Mouse (Mus musculus): ENCODE results near the gene Smyd2. TPM values are rescaled to one million over a fixed set of nuclear protein-coding genes. Genes with fewer than 3 reads are reported as not detected.
A peak's percentile ranks its signal among the peaks of the same experiment; 100 is the strongest.

Gene Smyd2
- total RNA-seq, 2 experiments from 2014 or later, result 166 to 180 TPM

DNA sequence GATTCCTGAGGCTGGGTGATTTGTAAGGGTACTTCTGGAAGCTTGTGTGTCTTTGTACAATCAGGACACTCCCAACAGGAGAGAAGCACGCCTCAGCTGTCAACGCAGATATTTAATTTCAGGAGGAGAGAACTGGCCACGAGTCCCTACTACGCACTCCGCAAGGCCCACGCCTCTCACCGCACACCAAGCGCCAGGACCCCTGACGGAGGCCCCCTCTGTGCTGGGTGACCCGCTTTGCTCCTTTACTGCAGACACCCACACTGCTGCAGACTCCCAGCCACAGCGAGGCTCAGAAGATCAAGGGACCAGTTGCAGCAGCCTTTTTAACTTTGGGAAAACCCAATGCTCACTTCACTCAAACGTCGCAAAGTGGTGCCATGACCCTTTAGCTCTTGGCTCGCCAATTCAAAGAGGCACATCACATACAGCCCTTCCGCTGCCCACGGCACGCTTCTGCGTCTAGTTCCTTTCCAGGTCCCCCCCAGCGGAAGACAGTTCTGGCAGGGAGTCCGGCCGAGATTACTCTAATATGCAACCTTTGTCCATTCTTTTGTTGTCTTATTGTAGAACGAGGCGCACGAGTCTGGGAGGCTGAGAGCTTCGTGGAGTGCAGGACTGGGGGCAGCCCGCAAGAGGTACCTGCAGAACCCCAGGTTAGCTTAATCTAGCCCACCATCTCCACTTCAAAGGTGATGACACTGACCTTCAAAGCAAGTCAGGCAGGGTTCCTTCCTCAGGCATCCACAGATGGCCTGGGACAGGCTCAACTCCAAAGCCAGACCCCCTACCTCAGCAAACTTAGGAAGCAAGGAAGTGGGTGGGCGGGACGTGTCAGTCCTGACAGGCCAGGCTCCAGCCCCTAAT is 1.2 kb downstream of the Smyd2 start:
- no peak for DNase-seq
- intact Hi-C loops (cut with DNase I), result loop anchor here (10.0 kb wide), 1 partner anchor 896 kb away; no protein-coding TSS in a partner anchor

- intact Hi-C loops (cut with DNase I), result loop anchor here (10.0 kb wide), 1 partner anchor 895 kb away; no protein-coding TSS in a partner anchor
- DNase-seq, result no peak
Measured at GRCm38 (mm10) chr1:189919756-189920155, 2.4 kb downstream of the Smyd2 start.

GRCm38 (mm10) chr1:189917126-189917500 is 5.0 kb downstream of the Smyd2 start:
- DNase-seq, result no peak
- intact Hi-C loops (cut with DNase I), result no loop called here

DNA sequence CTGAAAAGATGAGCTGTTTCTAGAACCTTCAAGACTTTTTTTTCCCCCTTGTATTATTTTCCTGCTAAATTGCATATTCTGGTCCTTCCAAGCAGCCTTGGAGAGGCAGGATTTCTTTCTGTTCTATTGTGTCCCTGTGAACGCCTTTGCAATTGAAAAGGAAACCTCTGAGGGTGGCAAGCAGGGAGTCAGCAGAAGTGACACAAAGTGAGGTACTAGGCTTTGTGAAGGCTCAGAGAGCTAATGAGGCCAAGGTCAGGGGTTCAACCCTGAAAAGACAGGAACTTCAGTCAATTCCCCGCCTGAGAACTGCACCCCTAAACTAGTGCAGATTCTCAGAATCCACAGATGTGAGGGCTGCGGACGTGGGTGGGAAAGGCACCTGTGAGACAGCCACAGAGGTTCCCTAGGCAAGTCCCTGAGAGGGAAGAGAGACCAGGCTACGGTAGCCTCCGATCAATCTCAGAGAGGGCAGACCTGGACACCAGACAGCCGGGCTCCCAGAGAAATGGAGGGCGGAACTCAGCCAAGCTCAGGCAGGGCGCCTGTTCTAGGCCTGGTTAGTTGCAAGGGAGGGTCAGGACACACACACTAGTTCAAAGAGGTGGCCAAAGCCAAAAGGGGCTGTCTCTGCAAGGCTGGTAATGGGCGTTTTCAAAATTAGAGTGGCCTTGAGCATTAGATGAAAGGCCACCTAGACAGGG is 5.6 kb downstream of the Smyd2 start:
- intact Hi-C loops (cut with DNase I), result no loop called here
- DNase-seq, result peak in 1 of 2 experiments; percentile 53

- intact Hi-C loops (cut with DNase I), result no loop called here
- DNase-seq, result no peak
Measured at GRCm38 (mm10) chr1:189913093-189913760, 8.9 kb downstream of the Smyd2 start.

DNA sequence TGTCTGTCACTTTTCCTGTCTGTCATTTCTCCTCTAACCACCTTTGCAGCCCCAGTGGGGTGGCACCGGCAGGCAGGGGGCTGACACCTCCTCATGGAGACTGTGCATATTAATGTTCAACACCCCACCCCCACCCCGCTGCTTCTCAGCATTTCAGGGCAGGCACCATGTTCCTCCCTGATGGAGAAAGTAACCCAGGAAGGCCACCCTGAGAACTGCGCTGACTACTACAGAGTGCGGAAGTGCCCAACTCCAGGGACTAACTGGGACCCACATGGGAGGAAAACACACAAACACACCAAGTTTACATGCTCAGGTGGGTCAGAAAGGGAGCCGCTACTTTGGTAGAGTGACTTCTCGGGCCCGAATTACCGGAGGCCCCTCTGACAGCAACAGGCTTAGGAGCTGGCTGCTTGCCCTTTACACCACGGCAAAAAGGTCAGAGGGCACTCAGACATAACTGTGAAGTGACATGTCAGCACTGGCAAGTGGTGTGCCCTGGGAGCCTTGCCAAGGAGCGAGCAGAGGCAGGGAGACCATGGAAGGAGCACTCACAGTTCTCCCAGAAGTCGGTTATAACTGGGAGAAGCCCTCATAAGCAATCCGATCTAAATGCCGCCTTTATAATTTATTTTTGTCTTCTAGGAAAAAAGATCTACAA is 11.3 kb downstream of the Smyd2 start:
- intact Hi-C loops (cut with DNase I), result no loop called here

GRCm38 (mm10) chr1:189903169-189903568 is 19.0 kb downstream of the Smyd2 start:
- intact Hi-C loops (cut with DNase I), result no loop called here
- DNase-seq, result no peak

More for the DNA sequence above, 11.3 kb downstream of the Smyd2 start:
- DNase-seq, result peak; percentile 87 to 89

- no peak for DNase-seq
- intact Hi-C loops (cut with DNase I), result no loop called here
Measured at GRCm38 (mm10) chr1:189902413-189902812, 19.8 kb downstream of the Smyd2 start.

DNA sequence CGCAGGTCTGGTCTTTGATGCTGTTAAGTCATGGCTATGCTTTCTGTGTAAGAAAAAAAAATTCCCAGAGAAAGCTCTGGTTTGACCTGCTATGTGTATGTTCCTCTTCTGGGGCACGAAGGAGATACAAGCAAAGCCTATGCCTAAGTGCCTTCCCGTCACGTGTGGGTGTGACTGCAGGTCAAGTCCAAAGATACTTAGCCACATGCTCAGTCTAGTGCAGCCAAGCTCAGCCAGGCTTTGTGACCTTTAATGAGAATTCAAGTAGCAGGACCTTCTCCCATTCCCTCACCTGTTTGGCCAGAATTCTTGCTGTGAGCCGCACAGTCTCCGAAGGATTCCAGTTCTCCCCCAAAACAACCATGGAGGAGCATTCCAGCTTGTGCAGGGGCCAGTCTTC is 22.6 kb downstream of the Smyd2 start:
- intact Hi-C loops (cut with DNase I), result no loop called here
- DNase-seq, result peak in 1 of 2 experiments; percentile 52

DNA sequence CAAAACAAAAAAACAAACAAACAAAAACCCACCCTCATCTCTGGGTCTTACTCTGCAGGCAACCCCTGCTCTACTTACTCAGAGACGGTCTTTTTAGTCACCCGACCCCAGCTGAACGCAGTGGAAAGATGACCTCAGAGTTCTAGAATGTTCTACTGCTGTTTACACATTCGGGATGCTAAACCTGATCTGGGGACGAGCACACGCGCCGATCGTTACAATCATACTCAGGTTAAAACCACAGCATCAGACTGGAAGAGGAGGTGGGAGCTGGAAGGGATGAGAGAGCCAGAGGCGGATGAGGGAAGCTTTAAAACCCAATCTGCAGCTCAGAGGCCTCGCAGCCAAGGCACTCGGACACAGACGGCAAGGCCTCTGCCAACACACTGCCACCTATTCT is 23.5 kb downstream of the Smyd2 start:
- no peak for DNase-seq
- intact Hi-C loops (cut with DNase I), result no loop called here

- DNase-seq, result peak in 1 of 2 experiments; percentile 69
- intact Hi-C loops (cut with DNase I), result no loop called here
Measured at GRCm38 (mm10) chr1:189897861-189898260, 24.3 kb downstream of the Smyd2 start.

DNA sequence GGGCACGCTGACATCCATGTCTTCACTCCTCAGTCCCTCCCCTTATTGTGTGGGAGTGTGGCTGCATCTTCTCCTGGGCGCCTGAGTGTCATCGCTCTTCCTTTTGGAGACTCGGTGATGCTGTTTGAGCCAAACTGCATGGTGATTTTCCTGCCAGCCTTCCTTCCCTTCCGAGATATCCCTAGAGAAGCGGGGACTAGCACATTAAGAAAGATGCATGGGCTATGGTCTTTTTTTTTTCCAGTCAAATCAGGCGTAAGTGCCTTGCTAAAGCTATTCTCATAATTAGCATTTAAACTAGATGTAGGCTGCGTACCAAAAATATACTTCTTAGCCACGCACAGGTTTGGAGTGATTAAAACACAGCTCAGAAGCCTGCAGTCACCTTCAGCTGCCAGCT is 28.0 kb downstream of the Smyd2 start:
- no peak for DNase-seq
- intact Hi-C loops (cut with DNase I), result no loop called here

DNA sequence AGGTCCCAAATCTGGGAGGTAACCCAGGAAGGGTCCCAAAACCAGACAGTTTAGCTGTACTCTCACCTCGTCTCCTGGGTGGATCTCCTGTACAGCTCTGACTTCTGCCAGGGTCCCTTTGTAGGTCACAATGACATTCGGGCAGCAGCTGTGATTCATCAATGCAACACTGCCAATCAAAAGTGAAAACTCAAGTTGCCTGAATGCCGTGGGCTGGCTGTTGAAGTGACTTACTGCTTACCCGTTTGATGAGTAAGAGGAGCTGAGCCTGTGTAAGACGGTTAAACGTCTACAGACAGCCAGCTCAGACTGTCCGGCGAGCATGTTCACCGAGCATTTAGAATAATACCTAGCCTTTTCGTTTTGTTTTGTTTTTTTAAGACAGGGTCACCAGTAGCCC is 33.4 kb downstream of the Smyd2 start:
- intact Hi-C loops (cut with DNase I), result loop anchor here (5.0 kb wide), 1 partner anchor 909 kb away; no protein-coding TSS in a partner anchor
- DNase-seq, result no peak

DNA sequence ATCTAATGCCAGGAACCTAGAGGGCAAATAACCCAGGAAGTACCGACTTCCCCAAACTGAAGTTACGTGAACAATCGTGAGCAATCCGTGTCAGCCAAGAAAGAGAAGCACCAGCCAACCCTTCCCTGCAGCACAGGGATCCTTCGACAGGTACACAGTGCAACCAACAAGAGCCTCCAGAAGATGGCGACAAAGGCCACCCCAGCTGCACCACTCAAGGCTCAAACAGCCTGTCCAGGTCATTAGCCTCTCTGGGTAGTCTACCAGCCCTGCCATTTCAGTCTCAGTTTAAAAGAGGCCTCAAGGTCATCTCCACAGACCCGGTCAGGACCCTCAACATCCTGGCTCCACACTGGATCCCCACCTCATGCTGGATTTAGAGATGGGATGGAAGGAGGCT is 34.6 kb downstream of the Smyd2 start:
- DNase-seq, result peak; percentile 79 to 84
- intact Hi-C loops (cut with DNase I), result loop anchor here (1.0 to 5.0 kb wide), 3 partner anchors 40 to 910 kb away; no protein-coding TSS in a partner anchor

- intact Hi-C loops (cut with DNase I), result loop anchor here (5.0 kb wide), 1 partner anchor 911 kb away; no protein-coding TSS in a partner anchor
- DNase-seq, result no peak
Measured at GRCm38 (mm10) chr1:189885975-189886374, 36.2 kb downstream of the Smyd2 start.

GRCm38 (mm10) chr1:189884951-189885350 is 37.2 kb downstream of the Smyd2 start:
- intact Hi-C loops (cut with DNase I), result loop anchor here (5.0 kb wide), 1 partner anchor 912 kb away; no protein-coding TSS in a partner anchor
- no peak for DNase-seq

GRCm38 (mm10) chr1:189883531-189884170 is 38.5 kb downstream of the Smyd2 start:
- intact Hi-C loops (cut with DNase I), result loop anchor here (2.0 kb wide), 1 partner anchor 183 kb away; no protein-coding TSS in a partner anchor
- DNase-seq, result peak in 1 of 2 experiments; percentile 82

DNA sequence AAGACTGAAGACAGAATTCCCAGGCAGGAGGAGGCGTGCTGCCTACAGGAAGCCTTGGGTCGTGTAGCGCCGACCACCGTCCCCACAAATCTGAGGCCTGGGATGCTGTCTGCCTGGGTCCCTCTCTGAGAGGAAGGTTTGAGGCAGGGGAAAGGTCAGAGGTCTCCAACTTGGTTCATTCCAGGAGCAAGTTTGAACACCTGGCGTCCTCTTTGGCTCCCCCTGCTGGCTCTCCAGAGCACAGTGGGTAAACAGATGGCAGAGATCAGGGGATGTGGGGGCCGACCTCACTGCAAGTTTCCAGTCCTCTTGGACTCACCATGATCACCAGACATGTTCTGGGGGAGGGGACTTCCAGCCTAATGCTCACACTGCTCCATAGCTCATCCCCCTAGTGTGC is 39.3 kb downstream of the Smyd2 start:
- peak; percentile 70 to 75 for DNase-seq
- intact Hi-C loops (cut with DNase I), result loop anchor here (2.0 kb wide), 1 partner anchor 182 kb away; no protein-coding TSS in a partner anchor

DNA sequence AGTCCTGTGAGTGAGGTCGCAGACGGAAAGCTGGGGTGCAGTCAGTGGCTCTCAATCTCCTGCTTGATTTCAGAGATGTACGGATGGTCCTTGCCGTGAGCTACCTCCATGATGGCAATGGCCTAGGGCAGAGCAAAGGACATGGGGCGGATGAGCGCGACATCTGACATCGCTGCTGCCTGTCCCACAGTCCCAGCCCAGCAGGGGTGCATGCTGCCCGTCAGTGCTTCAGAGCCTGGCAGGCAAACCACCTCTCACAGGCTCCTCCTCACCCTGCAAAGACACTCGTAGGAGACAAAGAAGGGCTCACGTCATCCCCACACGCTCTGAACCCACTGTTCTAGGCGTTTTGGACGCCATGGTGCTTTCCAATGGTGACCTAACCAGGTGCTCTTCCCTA is 41.4 kb downstream of the Smyd2 start:
- intact Hi-C loops (cut with DNase I), result no loop called here
- no peak for DNase-seq

DNA sequence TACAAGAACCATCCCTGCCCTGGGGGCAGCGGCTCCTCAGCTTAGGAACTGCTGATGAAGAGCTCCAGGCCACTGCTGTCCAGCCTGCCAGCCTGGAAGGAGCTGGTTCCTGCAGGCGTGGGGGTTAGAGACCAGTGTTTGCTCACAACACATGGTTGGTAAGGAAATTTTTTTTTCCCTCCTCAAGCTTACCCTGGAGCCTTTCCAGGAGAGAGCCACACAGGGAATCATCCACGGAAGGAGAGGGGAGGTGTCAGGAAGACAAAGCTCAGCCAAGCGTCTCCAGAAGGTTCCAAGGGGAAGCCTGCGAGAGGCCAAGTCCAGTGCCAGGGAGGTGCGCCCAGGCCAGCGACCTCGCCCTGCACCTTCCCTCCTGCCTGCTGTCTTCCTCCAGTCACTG is 42.2 kb downstream of the Smyd2 start:
- intact Hi-C loops (cut with DNase I), result no loop called here
- peak; percentile 43 to 47 for DNase-seq
